Mouse (Mus musculus) heart, adult 2 months (tissue): ENCODE data around the gene Map2k6. TPM values are rescaled to one million over a fixed set of nuclear protein-coding genes. Genes with fewer than 3 reads are reported as not detected.
A peak's percentile ranks its signal among the peaks of the same experiment; 100 is the strongest.

Source experiments
- DNase-seq, 2 experiments: peaks; one replicate each; pipeline ENCODE4 v3.0.0; 2021
- H3K27ac ChIP-seq: fragments of 200-600 bp; 2 replicates; pipeline ENCODE4 v1.8.1; 2022
- H3K27me3 ChIP-seq: fragments of 200-500 bp; 2 replicates; pipeline ENCODE4 v1.6.1; 2012; ENCODE audit warnings: mild to moderate bottlenecking, low read length, inconsistent platforms, mixed read lengths; ENCODE audit not compliant: control insufficient read depth, insufficient read depth
- H3K36me3 ChIP-seq: fragments of 200-500 bp; 2 replicates; pipeline ENCODE4 v1.6.1; 2012; ENCODE audit warnings: low read length, inconsistent platforms; ENCODE audit not compliant: control insufficient read depth, insufficient read depth
- H3K4me1 ChIP-seq: fragments of 200-500 bp; 2 replicates; pipeline ENCODE4 v1.6.1; 2011; ENCODE audit warnings: low read length; ENCODE audit not compliant: control insufficient read depth, insufficient read depth
- H3K4me3 ChIP-seq: fragments of 200-600 bp; 2 replicates; pipeline ENCODE4 v1.8.1; 2022
- H3K79me2 ChIP-seq: fragments of 200-500 bp; replicated peaks from 2 replicates; pipeline ENCODE4 v1.6.1; 2012; ENCODE audit warnings: mild to moderate bottlenecking, inconsistent platforms, low read length, moderate library complexity, mixed read lengths; ENCODE audit not compliant: control insufficient read depth, insufficient read depth
- H3K9ac ChIP-seq: fragments of 200-500 bp; 2 replicates; pipeline ENCODE4 v1.6.1; 2012; ENCODE audit warnings: low read depth, mild to moderate bottlenecking, control low read depth, inconsistent platforms, low read length, mixed read lengths
- CTCF ChIP-seq: fragments of 200-600 bp; IDR thresholded peaks from 2 replicates; pipeline ENCODE4 v1.8.1; 2022; ENCODE audit warnings: antibody characterized with exemption, mild to moderate bottlenecking, moderate library complexity
- EP300 ChIP-seq: fragments of 200-500 bp; IDR thresholded peaks from 2 replicates; pipeline ENCODE4 v1.6.1; 2011; ENCODE audit warnings: low read depth, low read length, control low read depth; ENCODE audit not compliant: insufficient read depth
- POLR2A ChIP-seq: fragments of 200-500 bp; IDR thresholded peaks from 2 replicates; pipeline ENCODE4 v1.6.1; 2011; ENCODE audit warnings: mild to moderate bottlenecking, low read depth, low read length, control low read depth; ENCODE audit not compliant: insufficient read depth
- WGBS: fragments of 180-500 bp; shearing (Covaris S2); methylation state at CpG from one replicate; pipeline ENCODE4 v1.1.7; 2018; 5-methylcytosine and 5-hydroxymethylcytosine counted together
- intact Hi-C: fragments of 180-260 bp; cut with DNase I; formaldehyde crosslinking; loops from one replicate; pipeline ENCODE4 v1.15.1; 2025
- polyA plus RNA-seq: library from polyadenylated mRNA; depleted of rRNA; stranded (reverse); fragments of >200 nt; gene quantifications from 2 replicates; pipeline ENCODE4 v1.2.3, GENCODE M21; 2012
- total RNA-seq, 2 experiments: library from RNA; stranded (reverse); gene quantifications; 2 replicates each; pipeline ENCODE4 v1.2.3; 2021

Map2k6 gene
- total and polyA plus RNA-seq, 3 experiments = 3.8 to 4.1 (median 3.8) TPM

DNA sequence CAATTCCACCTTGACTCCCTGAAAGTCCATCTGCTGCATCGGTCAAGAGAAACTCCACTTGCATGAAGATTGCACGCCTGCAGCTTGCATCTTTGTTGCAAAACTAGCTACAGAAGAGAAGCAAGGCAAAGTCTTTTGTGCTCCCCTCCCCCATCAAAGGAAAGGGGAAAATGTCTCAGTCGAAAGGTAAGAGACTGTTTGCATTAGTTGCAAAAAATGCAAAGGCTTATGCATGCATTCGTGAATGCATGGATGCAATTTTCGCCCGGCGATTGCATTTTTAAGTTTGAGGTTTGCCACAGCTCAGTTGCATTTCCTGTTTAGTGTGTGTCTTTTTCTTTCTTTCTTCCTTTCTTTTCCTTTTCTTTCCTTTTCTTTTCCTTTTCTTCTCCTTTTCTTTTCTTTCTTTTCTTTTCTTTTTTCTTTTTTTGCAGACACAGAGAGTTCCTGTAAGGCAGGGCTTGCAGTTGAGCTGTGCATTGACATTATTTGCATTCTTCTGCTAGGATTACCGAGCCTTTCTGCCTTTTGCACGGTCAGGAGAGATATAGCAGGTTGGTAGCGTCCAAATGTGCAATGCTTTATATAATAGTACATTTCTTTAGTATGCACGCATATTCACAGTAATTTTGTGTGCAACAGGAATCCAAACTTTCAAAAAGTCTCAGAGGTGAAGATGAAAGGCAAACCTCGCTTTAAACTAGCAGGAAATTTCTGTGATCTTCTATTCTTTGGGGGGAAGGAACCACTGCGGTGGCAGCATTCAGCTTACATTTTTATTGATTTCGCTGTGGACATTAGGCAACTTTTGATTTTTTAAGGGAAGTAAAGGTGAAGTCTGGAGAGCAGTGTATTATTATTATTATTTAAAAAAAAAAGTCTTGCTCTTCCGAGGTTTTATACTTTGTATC is 573 bp downstream of the Map2k6 start:
- intact Hi-C loops = no loop called here
- Histone ChIP-seq H3K4me1 (peaks cover 4% of the 10 kb centered on the region), H3K36me3 (peaks cover 11% of the 10 kb centered on the region), H3K9ac (peak overlapping the region; percentile 55), H3K27ac (peak overlapping the region; percentile 36; the same call in 1 of the 2 replicates), H3K4me3 (peak overlapping the region; percentile 56), H3K79me2 (no peaks in the 10 kb centered on the region; the same call in 1 of the 2 replicates), H3K27me3 (no peaks in the 10 kb centered on the region)
- WGBS = 5% methylated on average over 15 of the region's 15 CpGs
- DNase-seq = no peak
- TF ChIP-seq POLR2A (no peak), CTCF (no peak), EP300 (no peak)

DNA sequence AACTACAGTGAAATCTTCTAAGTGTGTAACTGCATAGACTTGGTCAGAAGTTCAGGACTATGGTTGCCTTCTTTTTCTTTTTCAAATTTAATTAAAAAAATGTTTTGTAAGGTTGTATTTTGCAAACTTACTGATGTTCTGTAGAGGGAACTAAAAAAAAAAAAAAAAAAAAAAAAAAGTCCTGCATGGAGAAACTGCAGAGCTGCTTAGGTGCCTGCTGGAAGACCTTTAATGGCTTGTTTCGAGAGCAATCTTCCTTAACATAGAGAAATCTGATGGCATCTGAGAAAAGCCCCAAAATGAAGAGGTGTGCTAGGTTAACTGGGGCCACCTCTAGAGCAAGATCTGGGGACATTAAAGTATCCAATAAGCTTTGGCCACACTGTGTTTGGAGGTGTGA is 1.4 kb downstream of the Map2k6 start:
- H3K79me2 ChIP-seq = peaks cover under 1% of the 10 kb centered on the region; the same call in 1 of the 2 replicates
- WGBS = 76% methylated on average over 1 of the region's 1 CpGs
- intact Hi-C loops = no loop called here
- H3K27ac ChIP-seq = no peak overlapping the region
- TF ChIP-seq CTCF (no peak), EP300 (no peak)
- no peak overlapping the region for H3K9ac ChIP-seq
- no peak for DNase-seq
- H3K4me1 ChIP-seq = peaks cover 4% of the 10 kb centered on the region
- no peaks in the 10 kb centered on the region for H3K27me3 ChIP-seq
- H3K36me3 ChIP-seq = peaks cover 11% of the 10 kb centered on the region
- H3K4me3 ChIP-seq = peak overlapping the region; percentile 56; the same call in 1 of the 2 replicates

DNA sequence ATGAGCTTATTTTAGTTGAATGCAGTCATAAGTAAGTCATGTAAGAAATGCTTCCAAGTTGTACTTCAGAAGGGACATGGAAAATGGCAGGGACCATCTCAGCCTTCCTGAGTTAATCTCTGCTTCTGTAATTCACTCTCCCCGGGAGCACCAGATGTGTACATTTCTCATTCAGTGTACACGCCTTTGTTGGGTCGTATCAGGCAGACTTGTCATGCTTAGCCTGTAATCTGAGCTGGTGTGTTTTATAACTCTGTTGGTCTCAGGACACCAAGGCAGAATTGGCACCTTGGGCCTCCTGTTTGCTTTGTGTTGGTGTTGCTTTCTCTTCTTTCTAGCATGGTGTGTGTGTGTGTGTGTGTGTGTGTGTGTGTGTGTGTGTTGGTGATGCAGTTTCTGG is 3.7 kb downstream of the Map2k6 start:
- DNase-seq = no peak
- Histone ChIP-seq H3K79me2 (peaks cover 2% of the 10 kb centered on the region; the same call in 1 of the 2 replicates), H3K9ac (peak overlapping the region; percentile 34; the same call in 1 of the 2 replicates), H3K27me3 (no peaks in the 10 kb centered on the region), H3K27ac (peak overlapping the region; percentile 55), H3K36me3 (peaks cover 11% of the 10 kb centered on the region), H3K4me3 (no peak overlapping the region), H3K4me1 (peaks cover 4% of the 10 kb centered on the region)
- TF ChIP-seq POLR2A (no peak), EP300 (no peak), CTCF (no peak)
- 28% methylated on average over 3 of the region's 3 CpGs for WGBS
- intact Hi-C loops = no loop called here

- no peak overlapping the region for H3K9ac ChIP-seq
- intact Hi-C loops = no loop called here
- TF ChIP-seq POLR2A (no peak), CTCF (no peak), EP300 (no peak)
Measured at GRCm38 (mm10) chr11:110403602-110404001, 4.7 kb downstream of the Map2k6 start.

DNA sequence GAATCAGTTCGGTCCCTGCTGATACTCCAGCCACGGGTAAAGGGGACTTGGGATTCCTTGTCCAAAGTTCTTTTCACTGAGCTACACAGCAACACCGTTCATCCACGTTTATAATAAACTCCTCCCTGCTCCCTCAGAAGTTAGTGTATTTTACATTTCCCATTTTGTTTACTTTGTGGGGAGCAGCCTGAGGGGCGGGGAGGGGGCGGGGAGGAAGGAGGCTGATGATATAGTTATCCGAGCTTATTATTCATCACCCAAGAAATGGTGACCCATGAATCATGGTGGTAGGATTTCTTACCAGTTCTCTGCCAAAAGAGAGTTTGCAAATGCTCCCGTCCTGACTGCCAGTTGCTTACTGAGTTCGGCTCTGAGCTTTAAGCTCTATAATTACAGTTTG is 6.7 kb downstream of the Map2k6 start:
- no peak for DNase-seq
- no peak for TF ChIP-seq POLR2A
- TF ChIP-seq CTCF = no peak
- TF ChIP-seq EP300 = no peak
- Histone ChIP-seq H3K9ac (no peak overlapping the region), H3K27me3 (no peaks in the 10 kb centered on the region), H3K79me2 (peaks cover 2% of the 10 kb centered on the region; the same call in 1 of the 2 replicates), H3K36me3 (peaks cover 11% of the 10 kb centered on the region), H3K4me3 (no peak overlapping the region), H3K27ac (no peak overlapping the region), H3K4me1 (peaks cover 4% of the 10 kb centered on the region)
- intact Hi-C loops = loop anchor here (5.0 kb wide), 1 partner anchor 42 kb away; no protein-coding TSS in a partner anchor
- 78% methylated on average over 9 of the region's 9 CpGs for WGBS

More at GRCm38 (mm10) chr11:110403602-110404001, 4.7 kb downstream of the Map2k6 start:
- WGBS = 51% methylated on average over 2 of the region's 2 CpGs
- no peak overlapping the region for H3K27ac ChIP-seq
- peaks cover 4% of the 10 kb centered on the region for H3K4me1 ChIP-seq
- no peak for DNase-seq
- no peak overlapping the region for H3K4me3 ChIP-seq
- peaks cover 11% of the 10 kb centered on the region for H3K36me3 ChIP-seq
- H3K79me2 ChIP-seq = peaks cover 2% of the 10 kb centered on the region; the same call in 1 of the 2 replicates
- no peaks in the 10 kb centered on the region for H3K27me3 ChIP-seq

DNA sequence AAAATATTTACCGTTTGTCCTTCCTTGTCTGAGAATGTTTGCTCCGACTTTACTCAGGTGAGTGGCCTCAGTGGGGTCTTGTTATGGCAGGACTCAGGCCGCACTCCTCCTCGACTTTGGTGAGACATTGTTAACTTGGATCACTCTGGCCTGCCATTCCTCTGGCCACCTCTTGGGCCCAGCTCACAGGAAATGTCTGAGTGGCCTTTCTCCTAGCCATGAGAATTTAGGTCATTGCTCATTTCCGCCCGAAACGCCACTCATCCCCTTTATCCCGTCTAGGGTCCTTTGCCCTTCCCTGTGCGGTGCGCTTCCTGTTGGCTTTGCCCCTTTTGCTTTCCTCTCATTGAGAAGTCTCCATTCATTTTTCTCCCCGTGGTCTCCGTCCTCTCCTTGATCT is 10.2 kb downstream of the Map2k6 start:
- Histone ChIP-seq H3K9ac (no peak overlapping the region), H3K79me2 (peaks cover 3% of the 10 kb centered on the region; the same call in 1 of the 2 replicates), H3K27ac (no peak overlapping the region), H3K4me3 (no peak overlapping the region), H3K4me1 (no peaks in the 10 kb centered on the region), H3K27me3 (no peaks in the 10 kb centered on the region), H3K36me3 (no peaks in the 10 kb centered on the region)
- 75% methylated on average over 12 of the region's 12 CpGs for WGBS
- no peak for TF ChIP-seq POLR2A
- TF ChIP-seq EP300 = no peak
- peak; percentile 23 for TF ChIP-seq CTCF
- intact Hi-C loops = loop anchor here (5.0 kb wide), 1 partner anchor 38 kb away; no protein-coding TSS in a partner anchor
- no peak for DNase-seq
